Mouse (Mus musculus): Measurements from ENCODE around the gene Kctd14.
A peak's percentile ranks its signal among the peaks of the same experiment; 100 is the strongest.
"Not testable (repeated sequence)": the region's sequence is repeated elsewhere in the genome, so short reads cannot be mapped to it uniquely, and the experiment has no call there.

Kctd14 gene

GRCm38 (mm10) chr7:97451023-97451422, at the start of gene Kctd14:
Gene Kctd14, plus strand, starts transcription at chr7:97451323.
- not testable (repeated sequence) for DNase-seq

- no peak for DNase-seq
Measured at GRCm38 (mm10) chr7:97407145-97407544, 44.0 kb upstream of the Kctd14 start.

- no peak for DNase-seq
Measured at GRCm38 (mm10) chr7:97411106-97411505, 40.0 kb upstream of the Kctd14 start.

GRCm38 (mm10) chr7:97411575-97411974, 39.5 kb upstream of the Kctd14 start:
- DNase-seq, result no peak

- DNase-seq, result no peak
Measured at GRCm38 (mm10) chr7:97413981-97414380, 37.1 kb upstream of the Kctd14 start.

- DNase-seq, result no peak
Measured at GRCm38 (mm10) chr7:97414426-97414825, 36.7 kb upstream of the Kctd14 start.

- DNase-seq, result no peak
Measured at GRCm38 (mm10) chr7:97414915-97415687, 36.0 kb upstream of the Kctd14 start.

GRCm38 (mm10) chr7:97416473-97416872, 34.6 kb upstream of the Kctd14 start:
- DNase-seq, result no peak

GRCm38 (mm10) chr7:97416906-97417777, 34.0 kb upstream of the Kctd14 start, which contains the start of gene Thrsp:
Gene Thrsp, minus strand, starts transcription at chr7:97417730.
- no peak for DNase-seq

GRCm38 (mm10) chr7:97418717-97419116, 32.4 kb upstream of the Kctd14 start:
- no peak for DNase-seq

- no peak for DNase-seq
Measured at GRCm38 (mm10) chr7:97419163-97419562, 32.0 kb upstream of the Kctd14 start.

GRCm38 (mm10) chr7:97420406-97420805, 30.7 kb upstream of the Kctd14 start:
- no peak for DNase-seq

GRCm38 (mm10) chr7:97420958-97421651, 30.0 kb upstream of the Kctd14 start:
- DNase-seq, result no peak

- no peak for DNase-seq
Measured at GRCm38 (mm10) chr7:97423754-97424153, 27.4 kb upstream of the Kctd14 start.

- peak; percentile 89 for DNase-seq
Measured at GRCm38 (mm10) chr7:97424621-97425245, 26.4 kb upstream of the Kctd14 start.

GRCm38 (mm10) chr7:97426566-97426965, 24.6 kb upstream of the Kctd14 start:
- DNase-seq, result no peak

- no peak for DNase-seq
Measured at GRCm38 (mm10) chr7:97427296-97427695, 23.8 kb upstream of the Kctd14 start.

GRCm38 (mm10) chr7:97427778-97428420, 23.2 kb upstream of the Kctd14 start:
- DNase-seq, result no peak

GRCm38 (mm10) chr7:97429705-97430104, 21.4 kb upstream of the Kctd14 start:
- DNase-seq, result peak; percentile 15

GRCm38 (mm10) chr7:97433517-97433916, 17.6 kb upstream of the Kctd14 start:
- not testable (repeated sequence) for DNase-seq

GRCm38 (mm10) chr7:97434517-97434916, 16.6 kb upstream of the Kctd14 start:
- no peak for DNase-seq

- no peak for DNase-seq
Measured at GRCm38 (mm10) chr7:97438986-97439385, 12.1 kb upstream of the Kctd14 start.

Data from liver (tissue).